Mouse (Mus musculus): Measurements from ENCODE around the gene Zmynd11. TPM values are rescaled to one million over a fixed set of nuclear protein-coding genes. Genes with fewer than 3 reads are reported as not detected.
"Not testable (repeated sequence)": the region's sequence is repeated elsewhere in the genome, so short reads cannot be mapped to it uniquely, and the experiment has no call there.

Zmynd11 gene
- 10 to 100 TPM; 79.7 to 99.3 (median 89.4) TPM for total RNA-seq (2022)

- DNase-seq (ENCODE audit: low spot score in 2 of 2), result peak; percentile 11 to 27
Observed at GRCm38 (mm10) chr13:9764646-9765536, at the start of gene Zmynd11. Zmynd11 (minus strand) TSS chr13:9765330.

- DNase-seq (ENCODE audit: low spot score in 2 of 2), result no peak
Observed at GRCm38 (mm10) chr13:9795889-9796631, 30.9 kb upstream of the Zmynd11 start.

DNA sequence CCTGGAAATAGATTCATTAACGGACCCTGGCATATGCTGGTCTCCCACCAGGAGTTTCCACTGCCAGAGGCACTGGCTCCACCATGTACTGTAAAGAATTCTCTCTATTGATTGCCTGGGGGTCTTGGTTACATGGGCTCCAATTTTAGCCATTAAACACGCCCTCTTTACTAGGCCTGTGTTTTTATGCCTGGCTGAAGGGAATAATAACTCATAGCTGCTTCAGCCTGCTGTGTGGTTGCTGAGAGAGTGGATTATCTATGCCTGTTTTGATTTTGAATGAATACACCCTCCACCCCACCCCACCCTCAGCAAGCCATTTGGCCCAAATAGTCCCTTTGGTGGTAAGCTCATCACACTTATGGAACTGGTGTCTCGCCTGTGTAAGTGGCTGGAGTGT is 20.9 kb upstream of the Zmynd11 start:
- no peak for DNase-seq (ENCODE audit: low spot score in 2 of 2)

DNA sequence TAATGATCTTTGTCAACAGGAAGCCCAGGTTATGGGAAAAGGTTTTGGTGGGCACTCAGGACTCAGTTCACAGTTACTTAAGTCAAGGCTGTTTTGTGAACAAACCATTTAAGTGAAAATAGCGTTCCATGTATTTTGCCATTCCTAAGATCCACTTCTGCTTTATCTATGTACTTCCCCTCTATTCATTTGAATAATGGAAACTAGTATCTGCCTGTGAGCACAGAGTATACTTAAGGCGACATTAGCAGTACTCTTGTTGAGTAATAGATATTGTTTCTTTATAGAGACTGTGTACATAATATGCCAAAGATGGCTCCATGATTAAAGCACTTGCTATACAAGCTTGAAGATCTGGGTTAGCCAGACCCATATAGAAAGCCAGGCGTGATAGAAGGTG is 18.6 kb upstream of the Zmynd11 start:
- DNase-seq (ENCODE audit: low spot score in 2 of 2), result no peak

- DNase-seq (ENCODE audit: low spot score in 2 of 2), result no peak
Observed at GRCm38 (mm10) chr13:9775901-9776300, 10.8 kb upstream of the Zmynd11 start.

GRCm38 (mm10) chr13:9774077-9774476 is 8.9 kb upstream of the Zmynd11 start:
- DNase-seq (ENCODE audit: low spot score in 2 of 2), result no peak

GRCm38 (mm10) chr13:9767279-9767678 is 2.1 kb upstream of the Zmynd11 start:
- no peak for DNase-seq (ENCODE audit: low spot score in 2 of 2)

GRCm38 (mm10) chr13:9766497-9766896 is 1.4 kb upstream of the Zmynd11 start:
- no peak for DNase-seq (ENCODE audit: low spot score in 2 of 2)

DNA sequence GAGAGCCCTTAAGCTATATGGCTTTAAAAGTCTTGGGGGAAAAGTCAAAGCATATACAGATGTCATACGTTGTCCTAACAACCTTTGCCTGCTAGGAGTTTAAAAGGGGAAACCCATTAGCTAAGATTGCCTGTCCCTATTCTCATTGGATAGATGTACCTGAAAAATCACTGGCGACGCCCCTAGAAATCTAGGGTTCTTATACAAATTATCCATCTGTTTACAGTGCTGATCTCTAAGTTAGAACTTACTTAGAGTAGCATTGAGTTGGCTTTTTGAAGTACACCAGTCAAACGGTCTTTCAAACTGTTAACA is 364 bp upstream of the Zmynd11 start:
- DNase-seq (ENCODE audit: low spot score in 2 of 2), result no peak

DNA sequence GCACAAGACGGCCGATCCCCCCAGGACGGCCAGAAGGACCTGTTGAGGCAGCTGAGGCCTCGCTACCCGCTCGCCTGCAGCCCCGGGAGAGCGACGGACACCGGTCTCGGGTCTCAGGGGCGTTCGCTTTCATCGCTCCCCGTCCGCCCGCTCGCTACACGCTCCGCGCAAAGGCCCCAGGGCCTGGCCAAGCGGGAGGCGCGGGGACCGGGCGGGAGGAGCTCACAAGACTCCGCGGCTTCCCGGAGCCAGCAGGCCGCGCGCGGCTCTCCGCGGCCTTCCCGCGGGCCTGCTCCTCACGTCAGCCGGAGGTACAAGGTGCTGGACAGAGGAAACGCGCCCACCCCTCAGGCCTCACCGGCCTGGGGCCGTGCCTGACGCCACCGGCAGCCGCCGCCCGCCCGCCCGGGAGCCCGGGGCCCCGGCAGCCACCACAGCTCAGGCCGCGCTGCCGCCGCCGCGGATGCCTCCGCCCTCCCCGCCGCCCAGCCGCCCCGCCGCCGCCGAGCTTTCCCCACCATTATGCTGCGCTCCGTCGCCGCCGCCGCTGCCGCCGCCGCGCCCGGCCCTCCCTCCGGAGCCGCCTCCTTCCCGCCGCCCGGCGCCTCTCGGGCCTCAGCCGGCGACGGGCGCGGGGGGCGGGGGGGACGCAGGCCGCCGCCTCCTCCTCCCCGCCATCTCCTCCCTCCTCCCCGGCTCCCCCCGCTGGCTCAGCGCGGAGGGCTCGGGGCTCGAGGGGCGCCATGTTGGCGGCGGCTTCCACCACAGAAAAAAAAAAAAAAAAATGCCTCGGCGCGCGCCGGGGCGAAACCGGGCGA is 1.1 kb downstream of the Zmynd11 start:
- peak; percentile 17 to 40 for DNase-seq (ENCODE audit: low spot score in 2 of 2)

GRCm38 (mm10) chr13:9763100-9763827 is 1.9 kb downstream of the Zmynd11 start:
- DNase-seq (ENCODE audit: low spot score in 2 of 2), result no peak

DNA sequence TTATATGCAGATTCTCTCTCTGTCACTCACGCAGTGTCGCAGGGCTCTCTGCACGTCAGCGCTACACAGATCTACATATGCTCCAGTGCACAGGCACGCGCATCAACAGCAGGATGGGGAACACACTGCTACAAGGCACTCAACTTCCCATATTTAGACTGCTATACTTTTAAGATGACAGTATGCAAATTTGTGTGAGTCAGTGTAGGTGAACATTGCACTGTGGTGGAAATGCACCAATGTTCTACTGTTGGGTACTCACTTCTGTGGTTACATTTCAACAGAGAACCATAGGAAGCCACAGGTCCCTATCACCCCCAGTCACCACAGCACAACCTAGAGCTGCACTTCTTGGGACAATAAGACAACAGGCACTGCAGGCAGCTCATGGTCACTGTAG is 5.1 kb downstream of the Zmynd11 start:
- DNase-seq (ENCODE audit: low spot score in 2 of 2), result no peak

GRCm38 (mm10) chr13:9757842-9758491 is 7.2 kb downstream of the Zmynd11 start:
- no peak for DNase-seq (ENCODE audit: low spot score in 2 of 2)

GRCm38 (mm10) chr13:9753706-9754105 is 11.4 kb downstream of the Zmynd11 start:
- DNase-seq (ENCODE audit: low spot score in 2 of 2), result no peak

DNA sequence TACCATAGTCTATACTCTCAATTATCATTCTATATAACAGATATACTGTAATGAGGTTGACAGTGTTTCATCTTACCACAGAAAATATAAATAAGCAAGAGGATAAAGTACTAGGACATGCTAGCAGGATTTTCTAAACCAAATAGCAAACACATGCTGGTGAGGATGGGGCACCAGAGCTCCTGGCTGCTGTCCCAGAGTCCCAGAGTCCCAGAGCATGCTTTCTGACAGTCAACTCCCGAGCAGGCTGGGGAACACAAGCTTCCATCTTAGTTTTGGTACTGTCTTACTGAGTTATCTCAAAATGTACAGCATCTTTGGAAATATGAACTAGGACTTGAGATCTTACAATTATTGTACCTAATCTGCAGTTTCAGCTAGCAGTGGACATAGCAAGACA is 14.8 kb downstream of the Zmynd11 start:
- no peak for DNase-seq (ENCODE audit: low spot score in 2 of 2)

DNA sequence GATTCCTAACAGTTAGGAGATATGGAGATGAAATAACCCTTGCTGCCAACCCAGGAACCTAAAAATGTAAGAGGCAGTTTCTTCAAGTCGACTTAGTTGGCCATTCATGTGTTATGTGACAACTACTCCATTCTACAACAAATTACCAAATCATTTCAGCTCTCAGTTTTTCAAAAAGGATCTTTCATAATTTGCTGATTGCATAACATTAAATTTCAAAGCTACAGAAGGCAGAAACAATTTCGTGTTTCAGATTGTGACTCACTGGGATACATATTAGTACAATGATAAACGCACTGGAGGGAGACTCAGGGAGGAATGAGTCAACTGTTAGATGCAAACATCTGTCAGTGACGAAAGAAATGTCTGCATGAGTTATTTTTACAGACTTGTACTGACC is 15.3 kb downstream of the Zmynd11 start:
- DNase-seq (ENCODE audit: low spot score in 2 of 2), result no peak

DNA sequence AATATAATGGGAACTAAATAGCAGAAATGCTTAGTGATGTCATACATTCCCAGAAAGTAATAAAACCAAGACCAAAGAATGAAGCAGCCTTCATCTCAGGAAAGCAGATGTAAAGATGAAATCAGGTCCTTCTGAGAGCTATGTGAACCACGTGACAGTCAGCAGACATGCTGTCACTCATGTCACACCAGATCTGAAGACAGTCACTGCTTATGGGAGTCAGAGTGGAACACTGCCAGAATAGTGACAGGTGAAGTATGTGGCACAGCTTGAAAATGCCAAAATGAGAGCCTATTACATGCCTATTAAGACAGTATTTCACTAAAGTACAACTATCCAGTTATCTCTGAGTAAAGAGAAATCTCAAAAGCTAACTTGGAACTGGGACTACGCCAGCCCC is 26.9 kb downstream of the Zmynd11 start:
- no peak for DNase-seq (ENCODE audit: low spot score in 2 of 2)

- no peak for DNase-seq (ENCODE audit: low spot score in 2 of 2)
Observed at GRCm38 (mm10) chr13:9737024-9737423, 28.1 kb downstream of the Zmynd11 start.

DNA sequence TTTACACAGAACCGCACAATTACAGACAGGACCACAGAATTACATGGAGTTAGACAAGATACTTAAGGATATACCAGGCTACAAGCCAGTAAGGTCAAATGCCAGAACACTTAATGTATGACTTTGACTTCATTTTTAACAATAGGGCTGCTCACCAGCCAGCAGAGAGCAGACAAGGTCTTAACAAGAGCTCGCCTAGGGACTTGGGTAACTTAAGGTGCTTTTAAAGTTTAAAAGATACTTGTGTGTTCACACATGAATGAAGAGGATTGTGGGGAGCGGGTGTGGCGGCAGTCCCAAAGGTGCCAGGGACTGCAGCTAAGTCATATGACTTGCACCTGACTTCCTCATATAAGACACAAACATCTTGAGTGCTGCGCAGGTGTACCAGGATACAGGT is 32.9 kb downstream of the Zmynd11 start:
- not testable (repeated sequence) for DNase-seq (ENCODE audit: low spot score in 2 of 2)

- no peak for DNase-seq (ENCODE audit: low spot score in 2 of 2)
Observed at GRCm38 (mm10) chr13:9729073-9729472, 36.1 kb downstream of the Zmynd11 start.

DNA sequence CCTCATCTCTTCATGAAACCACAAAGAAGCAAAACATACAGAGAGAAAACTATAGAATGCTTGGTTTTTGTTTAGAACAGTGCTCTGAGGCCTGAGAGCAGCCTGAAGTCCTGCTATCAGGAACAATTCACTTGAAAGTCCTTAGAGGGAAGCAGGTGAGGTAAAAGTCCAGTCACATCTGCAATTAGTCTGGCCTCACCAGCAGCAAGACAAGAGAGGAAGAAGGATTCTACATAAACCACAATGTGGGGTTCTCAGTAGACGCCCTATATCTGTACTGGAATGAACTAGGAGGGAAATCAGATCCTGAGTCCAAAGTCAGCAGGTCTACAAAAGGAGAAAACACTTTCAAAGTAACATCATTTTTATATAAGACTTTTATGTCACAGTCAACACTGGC is 49.9 kb downstream of the Zmynd11 start:
- DNase-seq (ENCODE audit: low spot score in 2 of 2), result no peak
